Mouse (Mus musculus): ENCODE data around the gene Mospd2.

Mospd2 gene

GRCm38 (mm10) chrX:164980193-164980775, at the start of gene Mospd2, which contains the start of gene Fancb:
Gene Mospd2, minus strand, starts transcription at chrX:164980375.
Gene Fancb, plus strand, starts transcription at chrX:164980592.
- DNase-seq (ENCODE audit: low spot score) = peak; percentile 61

- DNase-seq (ENCODE audit: low spot score) = no peak
These were observed 24.7 kb upstream of the Mospd2 start, which contains the start of gene Gm17604 for GRCm38 (mm10) chrX:165004779-165005324. Gene Gm17604, minus strand, starts transcription at chrX:165004829.

- DNase-seq (ENCODE audit: low spot score) = no peak
These were observed 23.0 kb upstream of the Mospd2 start for GRCm38 (mm10) chrX:165003141-165003540.

- DNase-seq (ENCODE audit: low spot score) = no peak
These were observed 1.3 kb downstream of the Mospd2 start for GRCm38 (mm10) chrX:164978866-164979265.

GRCm38 (mm10) chrX:164971206-164971605, 9.0 kb downstream of the Mospd2 start:
- DNase-seq (ENCODE audit: low spot score) = no peak

- no peak for DNase-seq (ENCODE audit: low spot score)
These were observed 14.3 kb downstream of the Mospd2 start for GRCm38 (mm10) chrX:164965750-164966448.

GRCm38 (mm10) chrX:164952601-164953375, 27.4 kb downstream of the Mospd2 start:
- no peak for DNase-seq (ENCODE audit: low spot score)

GRCm38 (mm10) chrX:164951858-164952576, 28.2 kb downstream of the Mospd2 start:
- no peak for DNase-seq (ENCODE audit: low spot score)

- no peak for DNase-seq (ENCODE audit: low spot score)
These were observed 38.6 kb downstream of the Mospd2 start for GRCm38 (mm10) chrX:164941540-164941939.

- no peak for DNase-seq (ENCODE audit: low spot score)
These were observed 67.2 kb downstream of the Mospd2 start for GRCm38 (mm10) chrX:164912993-164913392.

- DNase-seq (ENCODE audit: low spot score) = no peak
These were observed 68.0 kb downstream of the Mospd2 start for GRCm38 (mm10) chrX:164912186-164912585.

GRCm38 (mm10) chrX:164901847-164902246, 78.3 kb downstream of the Mospd2 start:
- no peak for DNase-seq (ENCODE audit: low spot score)

GRCm38 (mm10) chrX:164899805-164900204, 80.4 kb downstream of the Mospd2 start:
- DNase-seq (ENCODE audit: low spot score) = no peak

GRCm38 (mm10) chrX:164886260-164886659, 93.9 kb downstream of the Mospd2 start:
- no peak for DNase-seq (ENCODE audit: low spot score)
